Mouse (Mus musculus): ENCODE results near the gene Trex1.

The Trex1 gene

GRCm38 (mm10) chr9:109059136-109059903 is at the start of gene Trex1:
Gene Trex1 (minus strand): TSS chr9:109059734.
- peak; percentile 89 for DNase-seq (ENCODE audit: low read depth)

GRCm38 (mm10) chr9:109107341-109107740 is 47.8 kb upstream of the Trex1 start:
- no peak for DNase-seq (ENCODE audit: low read depth)

GRCm38 (mm10) chr9:109105648-109106047 is 46.1 kb upstream of the Trex1 start:
- no peak for DNase-seq (ENCODE audit: low read depth)

GRCm38 (mm10) chr9:109105011-109105410 is 45.5 kb upstream of the Trex1 start:
- no peak for DNase-seq (ENCODE audit: low read depth)

DNA sequence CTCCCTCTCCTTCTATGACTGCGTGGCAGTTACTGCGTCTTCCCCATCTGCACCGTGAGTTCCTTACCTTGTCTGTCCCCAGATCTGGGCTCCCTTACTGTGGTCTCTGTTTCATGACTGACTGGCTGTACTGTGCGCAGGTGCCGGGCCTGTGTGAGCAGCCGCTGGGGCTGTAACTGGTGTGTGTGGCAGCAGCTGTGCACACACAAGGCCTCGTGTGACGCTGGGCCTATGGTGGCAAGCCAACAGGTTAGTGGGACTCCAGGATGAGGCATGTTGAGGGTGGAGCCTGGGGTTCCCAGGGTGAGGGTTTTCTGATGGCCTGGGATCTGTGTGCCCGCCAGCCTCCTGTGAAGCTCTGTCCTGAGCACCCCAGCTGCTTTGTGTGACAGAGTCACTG is 44.5 kb upstream of the Trex1 start:
- no peak for DNase-seq (ENCODE audit: low read depth)

- no peak for DNase-seq (ENCODE audit: low read depth)
Observed at GRCm38 (mm10) chr9:109103250-109103649, 43.7 kb upstream of the Trex1 start.

DNA sequence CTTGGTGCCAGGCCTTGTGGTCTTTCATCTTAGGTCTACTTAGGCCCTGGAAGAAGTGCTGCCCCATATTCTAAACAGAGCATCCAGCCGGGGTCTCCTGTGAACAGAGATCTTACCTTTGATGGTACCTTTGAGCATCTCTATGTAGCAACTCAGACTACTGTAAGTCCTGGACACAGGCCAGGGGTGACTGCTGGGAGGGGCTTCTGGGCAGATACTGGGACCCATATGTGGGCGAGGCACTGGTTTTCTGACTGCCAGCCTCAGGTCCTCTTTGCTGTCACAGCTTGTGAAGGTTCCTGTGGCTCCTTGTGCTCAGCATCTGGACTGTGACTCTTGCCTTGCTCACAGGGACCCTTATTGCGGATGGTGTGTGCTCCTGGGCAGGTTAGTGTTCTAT is 43.0 kb upstream of the Trex1 start:
- DNase-seq (ENCODE audit: low read depth), result no peak

- DNase-seq (ENCODE audit: low read depth), result no peak
Observed at GRCm38 (mm10) chr9:109101933-109102445, 42.5 kb upstream of the Trex1 start.

DNA sequence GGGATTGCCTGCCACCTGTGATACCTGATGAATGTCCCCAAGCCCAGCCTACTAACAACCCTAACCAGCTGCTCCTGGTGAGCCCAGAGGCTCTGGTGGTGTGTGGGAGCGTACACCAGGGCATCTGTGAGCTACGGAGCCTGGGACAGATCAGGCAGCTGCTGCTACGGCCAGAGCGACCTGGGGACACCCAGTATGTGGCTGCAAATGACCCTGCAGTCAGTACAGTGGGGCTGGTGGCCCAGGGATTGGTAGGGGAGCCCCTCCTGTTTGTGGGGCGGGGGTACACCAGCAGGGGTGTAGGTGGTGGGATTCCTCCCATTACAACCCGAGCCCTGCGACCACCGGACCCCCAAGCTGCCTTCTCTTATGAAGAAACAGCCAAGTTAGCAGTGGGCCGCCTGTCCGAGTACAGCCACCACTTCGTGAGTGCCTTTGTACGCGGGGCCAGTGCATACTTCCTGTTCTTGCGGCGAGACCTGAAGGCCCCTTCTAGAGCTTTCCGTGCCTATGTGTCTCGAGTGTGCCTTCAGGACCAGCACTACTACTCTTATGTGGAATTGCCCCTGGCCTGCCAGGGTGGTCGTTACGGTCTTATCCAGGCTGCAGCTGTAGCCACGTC is 40.9 kb upstream of the Trex1 start:
- no peak for DNase-seq (ENCODE audit: low read depth)

DNA sequence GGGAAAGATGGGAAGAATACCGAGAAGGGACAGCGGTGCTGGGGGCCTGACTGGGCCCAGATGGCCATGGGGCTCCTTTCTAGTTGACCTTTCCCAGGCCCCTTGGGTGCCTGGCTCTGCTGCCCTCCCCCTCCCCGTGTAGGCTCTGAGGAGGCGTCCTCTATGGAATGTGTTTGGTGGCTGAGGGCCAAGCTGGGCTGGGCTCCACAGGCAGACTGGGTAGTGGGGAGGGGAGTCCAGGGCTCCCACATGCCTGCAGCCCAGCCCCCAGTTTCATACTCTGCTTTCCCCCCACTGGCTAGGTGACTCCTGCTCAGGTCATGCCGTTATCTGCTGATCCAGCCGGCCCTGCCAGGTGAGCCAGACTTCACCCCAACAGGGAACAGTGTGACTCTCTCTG is 39.4 kb upstream of the Trex1 start:
- no peak for DNase-seq (ENCODE audit: low read depth)

- DNase-seq (ENCODE audit: low read depth), result no peak
Observed at GRCm38 (mm10) chr9:109098366-109098765, 38.8 kb upstream of the Trex1 start.

GRCm38 (mm10) chr9:109097831-109098230 is 38.3 kb upstream of the Trex1 start:
- DNase-seq (ENCODE audit: low read depth), result peak; percentile 68

GRCm38 (mm10) chr9:109097291-109097690 is 37.8 kb upstream of the Trex1 start:
- no peak for DNase-seq (ENCODE audit: low read depth)

DNA sequence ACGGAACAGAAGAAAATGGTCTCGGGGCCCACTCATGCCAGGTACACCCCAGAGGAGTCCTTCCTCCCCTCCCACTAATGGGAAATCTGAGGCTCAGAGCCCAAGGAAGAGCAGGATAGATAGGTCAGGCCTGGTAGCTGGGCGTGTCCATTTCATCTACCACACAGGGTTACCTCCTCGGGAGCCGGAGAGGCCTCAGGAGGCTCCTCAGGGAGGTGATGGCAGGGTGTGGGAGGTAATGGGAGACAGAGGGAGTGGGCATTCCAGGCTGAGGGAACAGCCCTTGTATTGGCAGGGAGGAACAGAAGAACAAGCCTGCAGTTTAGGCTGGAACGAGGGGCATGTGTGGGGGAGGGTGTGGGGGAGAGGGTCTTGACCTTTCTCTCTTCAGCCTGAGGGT is 37.3 kb upstream of the Trex1 start:
- DNase-seq (ENCODE audit: low read depth), result no peak

DNA sequence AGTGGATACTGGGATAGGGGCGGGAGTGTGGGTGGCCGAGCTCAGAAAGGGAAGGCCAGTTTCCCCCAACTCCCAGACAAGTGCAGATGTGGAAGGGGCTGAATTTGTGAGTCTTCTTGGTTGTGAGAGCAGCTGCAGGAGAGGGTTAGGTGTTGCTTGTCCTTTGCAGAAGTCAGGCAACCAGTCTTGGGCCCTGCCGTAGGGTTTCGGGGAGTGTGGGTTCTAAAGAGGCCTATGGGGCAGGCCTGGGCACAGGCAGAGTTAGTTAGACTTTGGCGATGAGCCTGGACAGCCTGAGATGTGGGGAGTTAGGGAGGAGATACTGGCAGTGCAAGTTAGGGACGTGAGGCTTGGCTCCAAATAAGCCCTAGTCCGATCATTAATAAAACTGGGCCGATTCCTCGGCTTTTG is 36.7 kb upstream of the Trex1 start:
- no peak for DNase-seq (ENCODE audit: low read depth)

DNA sequence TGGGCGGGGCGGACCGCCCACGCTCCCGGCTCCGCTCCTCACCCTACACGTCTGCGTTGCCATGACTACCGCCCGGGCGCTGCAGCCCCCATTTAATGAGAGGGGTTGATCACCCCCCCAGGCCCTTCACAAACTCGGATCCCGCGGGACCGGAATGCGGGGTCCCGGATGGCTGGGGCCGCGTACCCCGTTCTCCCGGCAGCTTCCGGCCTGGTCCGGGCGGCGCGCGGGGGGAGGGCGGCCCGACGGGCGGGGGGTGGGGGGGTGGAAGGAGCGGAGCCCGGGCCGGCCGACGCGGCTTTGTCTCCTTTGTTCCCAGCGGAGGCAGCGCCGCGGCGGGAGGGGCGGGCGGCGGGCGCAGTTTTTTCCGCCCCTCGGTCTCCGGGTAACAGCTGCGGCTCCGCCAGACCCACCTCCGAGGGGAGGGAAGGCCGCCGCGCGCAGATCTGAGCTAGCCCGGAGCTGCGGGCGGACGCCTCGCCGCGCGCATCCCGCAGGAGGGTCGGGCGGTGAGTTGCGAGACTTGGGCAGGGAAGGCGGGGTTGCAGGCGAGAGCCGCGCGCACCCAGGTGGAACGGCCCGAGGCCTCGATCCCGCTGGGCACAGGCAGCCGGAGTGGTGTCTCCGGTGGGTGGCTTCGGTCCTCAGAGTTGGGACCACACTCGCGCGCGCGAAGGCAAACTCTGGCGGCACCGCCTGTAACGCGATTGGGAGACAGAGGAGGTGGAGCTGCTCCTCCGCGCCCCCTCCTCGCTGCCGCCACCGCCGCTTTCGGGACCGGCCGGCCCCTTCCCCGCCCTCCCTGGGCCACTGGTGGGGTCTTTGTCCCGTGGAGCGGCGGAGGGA is 35.8 kb upstream of the Trex1 start, which contains the start of gene Plxnb1:
TSS of gene Plxnb1 (plus strand) at position 253 of the 846 bp plus-strand sequence.
- no peak for DNase-seq (ENCODE audit: low read depth)

- DNase-seq (ENCODE audit: low read depth), result no peak
Observed at GRCm38 (mm10) chr9:109094553-109095136, 35.1 kb upstream of the Trex1 start.

DNA sequence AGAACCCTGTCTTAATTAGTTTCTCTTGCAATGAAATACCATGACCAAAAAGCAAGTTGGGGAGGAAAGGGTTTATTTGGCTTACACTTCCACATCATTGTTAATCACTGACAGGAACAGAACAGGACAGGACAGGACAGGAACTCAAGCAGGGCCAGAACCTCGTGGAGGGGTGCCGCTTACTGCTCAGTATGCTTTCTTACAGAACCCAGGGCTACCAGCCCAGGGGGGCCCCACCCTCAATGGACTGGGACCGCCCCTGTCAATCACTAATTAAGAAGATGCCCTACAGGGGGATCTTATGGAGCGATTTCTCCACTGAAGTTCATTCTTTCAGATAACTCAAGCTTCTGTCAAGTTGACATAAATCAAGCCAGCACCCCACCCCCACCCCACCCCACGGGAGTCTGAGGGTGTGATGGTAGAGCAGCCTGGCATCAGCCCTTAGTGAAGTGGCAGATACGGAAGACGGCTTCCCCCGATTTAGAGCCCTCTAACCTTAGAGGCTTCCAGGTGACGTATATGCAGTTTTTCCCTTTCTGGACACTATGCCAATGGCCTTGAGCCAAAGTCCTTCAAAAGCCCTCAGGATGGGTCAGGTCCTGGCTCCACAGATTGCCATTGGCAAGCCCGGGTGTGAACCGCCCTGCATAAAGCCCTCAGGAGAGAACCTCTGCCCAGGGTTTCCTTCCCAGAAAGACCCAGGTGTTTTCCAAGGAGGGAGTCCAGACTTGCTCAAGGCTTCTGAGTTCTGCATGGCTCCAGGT is 34.4 kb upstream of the Trex1 start:
- no peak for DNase-seq (ENCODE audit: low read depth)

DNA sequence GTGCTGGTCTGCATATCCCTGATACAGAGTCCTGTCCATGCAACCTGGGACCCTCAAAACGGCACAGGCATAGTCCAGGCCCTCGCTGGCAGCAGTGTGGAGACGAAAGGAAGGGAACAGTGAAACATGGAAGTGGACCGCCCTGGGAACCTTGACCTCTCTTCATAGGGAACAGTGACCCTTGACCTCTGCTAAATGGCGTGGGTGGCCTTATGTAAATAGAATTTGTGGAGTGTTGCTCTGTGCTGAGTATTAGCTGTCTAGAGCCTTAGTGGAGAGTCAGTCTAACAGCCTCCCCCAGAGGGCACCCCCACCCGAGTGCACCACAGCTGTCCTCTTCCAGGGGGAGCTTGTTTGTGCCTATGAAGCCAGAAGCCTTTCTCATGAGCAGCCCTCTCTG is 33.3 kb upstream of the Trex1 start:
- no peak for DNase-seq (ENCODE audit: low read depth)

GRCm38 (mm10) chr9:109091802-109092201 is 32.3 kb upstream of the Trex1 start:
- DNase-seq (ENCODE audit: low read depth), result no peak

GRCm38 (mm10) chr9:109090446-109090845 is 30.9 kb upstream of the Trex1 start:
- no peak for DNase-seq (ENCODE audit: low read depth)

Measured in fibroblast of lung, adult 2 months (primary cell).